Mouse (Mus musculus) spleen, postnatal 14 days (tissue): Measurements from ENCODE around the gene Iqschfp.

ENCODE experiments used
- DNase-seq, 2 experiments: peaks; one replicate each; pipeline ENCODE4 v3.0.0; 2021 to 2022; ENCODE audit warnings: low spot score in 2 of 2

The Iqschfp gene

GRCm38 (mm10) chr3:67954459-67955065 lies 62.5 kb downstream of the Iqschfp start:
- DNase-seq = no peak

GRCm38 (mm10) chr3:67959672-67960071 lies 67.6 kb downstream of the Iqschfp start:
- DNase-seq = no peak

- DNase-seq = no peak
Observed at GRCm38 (mm10) chr3:67960133-67960532, 68.1 kb downstream of the Iqschfp start.

- no peak for DNase-seq
Observed at GRCm38 (mm10) chr3:67960727-67961126, 68.7 kb downstream of the Iqschfp start.

GRCm38 (mm10) chr3:67961934-67962639 lies 70.1 kb downstream of the Iqschfp start:
- DNase-seq = no peak

- no peak for DNase-seq
Observed at GRCm38 (mm10) chr3:67974340-67974998, 82.4 kb downstream of the Iqschfp start.

- no peak for DNase-seq
Observed at GRCm38 (mm10) chr3:67980006-67980405, 88.0 kb downstream of the Iqschfp start.

GRCm38 (mm10) chr3:67983329-67983728 lies 91.3 kb downstream of the Iqschfp start:
- no peak for DNase-seq

GRCm38 (mm10) chr3:68002415-68002814 lies 110.4 kb downstream of the Iqschfp start:
- no peak for DNase-seq

- no peak for DNase-seq
Observed at GRCm38 (mm10) chr3:68012342-68012741, 120.3 kb downstream of the Iqschfp start.

GRCm38 (mm10) chr3:68015786-68016185 lies 123.8 kb downstream of the Iqschfp start:
- no peak for DNase-seq

GRCm38 (mm10) chr3:68019401-68019800 lies 127.4 kb downstream of the Iqschfp start:
- no peak for DNase-seq

GRCm38 (mm10) chr3:68036097-68036496 lies 144.1 kb downstream of the Iqschfp start:
- no peak for DNase-seq

- DNase-seq = no peak
Observed at GRCm38 (mm10) chr3:68042951-68043350, 150.9 kb downstream of the Iqschfp start.

- DNase-seq = no peak
Observed at GRCm38 (mm10) chr3:68045475-68046416, 153.7 kb downstream of the Iqschfp start.

GRCm38 (mm10) chr3:68053538-68053937 lies 161.5 kb downstream of the Iqschfp start:
- no peak for DNase-seq

- DNase-seq = no peak
Observed at GRCm38 (mm10) chr3:68055071-68055470, 163.0 kb downstream of the Iqschfp start.

GRCm38 (mm10) chr3:68056373-68057275 lies 164.6 kb downstream of the Iqschfp start:
- peak; percentile 21 to 47 for DNase-seq

- no peak for DNase-seq
Observed at GRCm38 (mm10) chr3:68059162-68059800, 167.2 kb downstream of the Iqschfp start.

GRCm38 (mm10) chr3:68064731-68065130 lies 172.7 kb downstream of the Iqschfp start, which contains the start of gene Schip1:
Gene Schip1, plus strand, starts transcription at chr3:68064802.
- DNase-seq = no peak
